Mouse (Mus musculus): ENCODE results near the gene Hadha. TPM values are rescaled to one million over a fixed set of nuclear protein-coding genes. Genes with fewer than 3 reads are reported as not detected.

Hadha gene
- polyA plus RNA-seq, 1 experiment from 2014 or later, result 61.7 TPM

DNA sequence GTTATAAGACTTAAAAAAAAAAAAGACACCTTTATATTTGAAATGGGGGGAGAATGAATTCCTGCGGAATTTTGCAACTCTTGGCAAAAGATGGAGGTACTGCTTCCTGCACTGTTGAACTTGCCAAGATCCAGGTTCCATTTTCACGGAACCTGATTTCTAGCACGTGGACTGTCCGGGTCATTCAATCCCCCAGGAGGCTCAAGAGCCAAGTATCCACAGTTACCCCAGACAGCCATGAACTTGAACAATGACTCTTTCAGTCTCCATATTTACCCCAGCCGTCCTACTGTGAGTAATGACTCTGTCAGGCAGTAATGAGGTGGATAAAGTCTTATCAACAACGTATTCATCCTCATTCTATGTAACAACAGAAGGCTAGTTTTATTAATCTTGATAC, 8.4 kb downstream of the Hadha start:
- Histone ChIP-seq H3K9ac (replicated peaks; ENCODE audit: low read length) (no peak overlapping the region), H3K27ac (replicated peaks; ENCODE audit: low read depth, low read length) (no peak overlapping the region), H3K36me3 (ENCODE audit: control insufficient read depth, insufficient read depth, low read length) (peaks cover 54% of the 10 kb centered on the region), H3K27me3 (ENCODE audit: control insufficient read depth, insufficient read depth, low read length) (no peaks in the 10 kb centered on the region), H3K4me1 (ENCODE audit: control insufficient read depth, insufficient read depth, low read length) (no peaks in the 10 kb centered on the region), H3K9me3 (ENCODE audit: control insufficient read depth, low read length) (no peaks in the 10 kb centered on the region), H3K4me3 (replicated peaks; ENCODE audit: low read depth, low read length) (no peak overlapping the region), H3K4me2 (ENCODE audit: low read length) (no peak overlapping the region)
- ATAC-seq (ENCODE audit: low FRiP score, low TSS enrichment), result no peak
- no peak for DNase-seq
- 90% methylated on average over 6 of the region's 6 CpGs for WGBS

DNA sequence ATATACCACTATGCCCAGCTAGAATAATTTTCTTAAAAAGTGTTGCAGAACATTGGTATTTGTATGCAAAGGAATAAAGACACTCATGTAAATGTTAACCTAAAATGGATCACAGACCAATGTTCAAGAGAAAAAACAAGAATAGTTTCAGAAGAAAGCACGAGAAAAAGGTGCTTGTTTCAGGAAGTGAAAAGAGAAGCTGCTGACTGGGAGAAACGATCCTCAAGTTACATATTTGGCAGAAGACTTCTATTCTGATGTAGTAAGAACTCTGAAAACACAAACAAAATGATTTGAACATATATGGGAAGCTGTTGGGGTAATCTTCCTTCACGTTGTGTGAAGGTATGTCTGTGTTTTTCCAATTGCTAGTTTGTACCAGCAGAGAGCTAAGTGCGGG, 16.8 kb downstream of the Hadha start:
- WGBS, result 96% methylated on average over 4 of the region's 4 CpGs
- ATAC-seq (ENCODE audit: low FRiP score, low TSS enrichment) (no peak), DNase-seq (no peak)
- Histone ChIP-seq H3K9ac (replicated peaks; ENCODE audit: low read length) (no peak overlapping the region), H3K27ac (replicated peaks; ENCODE audit: low read depth, low read length) (no peak overlapping the region), H3K9me3 (ENCODE audit: control insufficient read depth, low read length) (no peaks in the 10 kb centered on the region), H3K4me2 (ENCODE audit: low read length) (no peak overlapping the region), H3K4me3 (replicated peaks; ENCODE audit: low read depth, low read length) (no peak overlapping the region), H3K4me1 (ENCODE audit: control insufficient read depth, insufficient read depth, low read length) (no peaks in the 10 kb centered on the region), H3K36me3 (ENCODE audit: control insufficient read depth, insufficient read depth, low read length) (peaks cover 89% of the 10 kb centered on the region), H3K27me3 (ENCODE audit: control insufficient read depth, insufficient read depth, low read length) (no peaks in the 10 kb centered on the region)

DNA sequence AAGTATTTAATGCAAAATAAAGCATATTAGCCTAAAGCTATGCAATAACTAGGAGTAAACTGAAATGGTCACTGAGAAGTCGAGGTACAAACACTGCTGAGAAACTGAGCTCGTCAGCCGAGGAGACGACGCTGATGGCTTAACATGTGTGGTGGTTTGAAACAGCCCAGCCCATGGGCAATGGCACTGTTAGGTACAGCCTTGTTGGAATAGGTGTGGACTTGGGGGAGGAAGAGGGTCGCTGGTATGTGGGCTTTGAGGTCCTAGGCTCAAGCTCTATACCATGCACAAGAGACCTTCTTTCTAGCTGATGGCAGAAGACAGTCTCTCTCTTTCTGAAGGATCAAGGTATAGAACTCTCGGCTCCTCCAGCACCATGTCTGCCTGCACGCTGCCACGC, 17.7 kb downstream of the Hadha start:
- H3K4me2 ChIP-seq (ENCODE audit: low read length), result no peak overlapping the region
- H3K9ac ChIP-seq (replicated peaks; ENCODE audit: low read length), result no peak overlapping the region
- H3K4me3 ChIP-seq (replicated peaks; ENCODE audit: low read depth, low read length), result no peak overlapping the region
- H3K9me3 ChIP-seq (ENCODE audit: control insufficient read depth, low read length), result no peaks in the 10 kb centered on the region
- peaks cover 89% of the 10 kb centered on the region for H3K36me3 ChIP-seq (ENCODE audit: control insufficient read depth, insufficient read depth, low read length)
- H3K4me1 ChIP-seq (ENCODE audit: control insufficient read depth, insufficient read depth, low read length), result no peaks in the 10 kb centered on the region
- WGBS, result 92% methylated on average over 9 of the region's 9 CpGs
- DNase-seq (no peak), ATAC-seq (ENCODE audit: low FRiP score, low TSS enrichment) (no peak)
- H3K27me3 ChIP-seq (ENCODE audit: control insufficient read depth, insufficient read depth, low read length), result no peaks in the 10 kb centered on the region
- no peak overlapping the region for H3K27ac ChIP-seq (replicated peaks; ENCODE audit: low read depth, low read length)

DNA sequence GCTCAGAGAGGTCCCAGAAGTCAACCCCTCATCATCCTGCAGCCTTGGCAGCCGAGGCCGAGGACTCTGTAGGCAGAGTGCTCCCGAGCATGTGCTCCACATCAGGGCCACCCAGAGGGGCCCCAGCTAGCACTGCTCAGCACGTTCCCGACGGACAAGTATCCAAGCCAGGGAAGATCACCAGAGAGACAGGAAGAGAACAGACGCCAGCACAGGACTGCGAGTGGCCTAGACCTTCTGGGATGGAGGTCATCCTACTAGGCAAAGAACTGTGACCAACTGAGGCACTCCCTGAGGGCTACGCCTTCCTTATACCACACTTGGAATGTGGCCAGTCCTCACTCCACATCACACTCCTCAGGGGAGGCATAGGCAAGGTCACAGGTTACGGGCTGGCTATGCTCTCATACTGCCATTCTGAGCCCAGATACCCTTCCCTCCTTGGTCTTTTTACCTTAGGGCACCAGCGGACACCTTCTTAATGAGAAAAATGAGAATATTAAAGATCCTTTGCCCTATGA, 19.2 kb downstream of the Hadha start:
- H3K9ac ChIP-seq (replicated peaks; ENCODE audit: low read length), result no peak overlapping the region
- no peak overlapping the region for H3K27ac ChIP-seq (replicated peaks; ENCODE audit: low read depth, low read length)
- H3K4me1 ChIP-seq (ENCODE audit: control insufficient read depth, insufficient read depth, low read length), result no peaks in the 10 kb centered on the region
- H3K9me3 ChIP-seq (ENCODE audit: control insufficient read depth, low read length), result no peaks in the 10 kb centered on the region
- no peak overlapping the region for H3K4me3 ChIP-seq (replicated peaks; ENCODE audit: low read depth, low read length)
- 92% methylated on average over 11 of the region's 11 CpGs for WGBS
- DNase-seq, result no peak
- no peak for ATAC-seq (ENCODE audit: low FRiP score, low TSS enrichment)
- peaks cover 86% of the 10 kb centered on the region for H3K36me3 ChIP-seq (ENCODE audit: control insufficient read depth, insufficient read depth, low read length)
- H3K4me2 ChIP-seq (ENCODE audit: low read length), result no peak overlapping the region
- no peaks in the 10 kb centered on the region for H3K27me3 ChIP-seq (ENCODE audit: control insufficient read depth, insufficient read depth, low read length)

DNA sequence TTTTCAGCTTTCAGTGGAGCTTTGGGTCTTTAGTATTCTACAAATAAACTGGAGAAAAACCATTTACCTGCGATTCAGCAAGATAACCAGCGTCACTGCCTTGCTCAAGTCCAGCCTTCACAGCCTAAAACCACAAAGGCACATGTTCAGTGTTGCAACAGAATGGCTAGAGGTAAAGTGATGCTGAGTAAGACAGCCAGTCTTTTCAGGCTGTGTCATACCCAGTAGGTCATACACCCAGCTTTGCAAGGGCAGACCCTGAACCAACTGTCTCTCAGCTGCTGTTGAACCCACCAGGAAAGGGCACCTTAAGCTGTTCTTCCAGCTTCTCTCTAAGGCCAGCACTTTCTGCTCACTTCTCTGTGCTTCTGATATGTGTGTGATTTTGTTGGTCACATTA, 22.8 kb downstream of the Hadha start:
- H3K4me2 ChIP-seq (ENCODE audit: low read length), result no peak overlapping the region
- H3K36me3 ChIP-seq (ENCODE audit: control insufficient read depth, insufficient read depth, low read length), result peaks cover 85% of the 10 kb centered on the region
- 97% methylated on average over 2 of the region's 2 CpGs for WGBS
- H3K9ac ChIP-seq (replicated peaks; ENCODE audit: low read length), result no peak overlapping the region
- no peak overlapping the region for H3K4me3 ChIP-seq (replicated peaks; ENCODE audit: low read depth, low read length)
- no peak for ATAC-seq (ENCODE audit: low FRiP score, low TSS enrichment)
- H3K9me3 ChIP-seq (ENCODE audit: control insufficient read depth, low read length), result no peaks in the 10 kb centered on the region
- no peak for DNase-seq
- no peaks in the 10 kb centered on the region for H3K27me3 ChIP-seq (ENCODE audit: control insufficient read depth, insufficient read depth, low read length)
- no peak overlapping the region for H3K27ac ChIP-seq (replicated peaks; ENCODE audit: low read depth, low read length)
- H3K4me1 ChIP-seq (ENCODE audit: control insufficient read depth, insufficient read depth, low read length), result no peaks in the 10 kb centered on the region

DNA sequence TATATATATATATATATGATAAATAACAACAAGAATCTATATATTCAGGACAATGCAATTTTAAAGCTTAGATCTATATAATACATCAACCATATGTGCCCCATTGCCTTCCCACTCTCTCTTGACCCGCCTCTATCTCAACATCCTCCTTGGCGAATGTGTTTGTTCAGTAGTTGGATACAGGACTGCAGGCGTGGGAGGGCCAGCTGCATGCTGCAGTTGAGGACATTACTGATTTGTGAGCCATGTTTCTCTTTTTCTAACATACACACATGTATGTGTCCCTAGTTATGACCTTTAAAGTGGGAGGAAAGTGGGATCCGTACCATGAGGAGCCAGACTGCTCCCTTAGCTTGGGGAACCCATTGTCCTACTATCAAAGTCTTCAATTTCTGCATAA, 23.7 kb downstream of the Hadha start:
- Histone ChIP-seq H3K4me1 (ENCODE audit: control insufficient read depth, insufficient read depth, low read length) (no peaks in the 10 kb centered on the region), H3K36me3 (ENCODE audit: control insufficient read depth, insufficient read depth, low read length) (peaks cover 88% of the 10 kb centered on the region), H3K4me2 (ENCODE audit: low read length) (no peak overlapping the region), H3K4me3 (replicated peaks; ENCODE audit: low read depth, low read length) (no peak overlapping the region), H3K27me3 (ENCODE audit: control insufficient read depth, insufficient read depth, low read length) (no peaks in the 10 kb centered on the region), H3K27ac (replicated peaks; ENCODE audit: low read depth, low read length) (no peak overlapping the region), H3K9ac (replicated peaks; ENCODE audit: low read length) (no peak overlapping the region), H3K9me3 (ENCODE audit: control insufficient read depth, low read length) (no peaks in the 10 kb centered on the region)
- ATAC-seq (ENCODE audit: low FRiP score, low TSS enrichment) (no peak), DNase-seq (no peak)
- WGBS, result 95% methylated on average over 4 of the region's 4 CpGs

DNA sequence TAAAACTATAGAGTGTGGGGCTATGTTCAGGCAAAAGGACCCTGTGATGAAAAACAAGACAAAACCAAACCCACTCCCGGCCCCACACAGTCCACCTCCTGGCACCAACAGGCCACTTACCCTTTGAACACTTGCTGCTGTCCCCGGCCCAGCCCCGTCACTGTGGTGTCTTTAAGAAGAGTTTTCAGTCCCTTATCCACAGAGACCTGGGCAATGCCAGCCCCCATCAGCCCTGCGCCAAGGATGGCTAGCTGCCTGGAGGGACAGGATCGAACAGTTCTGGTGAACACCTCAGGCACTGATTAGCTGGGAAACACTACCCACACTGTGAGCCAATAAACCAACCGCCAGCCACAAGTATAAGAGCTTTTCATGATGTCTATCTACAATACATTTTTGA, 26.3 kb downstream of the Hadha start:
- H3K27me3 ChIP-seq (ENCODE audit: control insufficient read depth, insufficient read depth, low read length), result no peaks in the 10 kb centered on the region
- WGBS, result 95% methylated on average over 6 of the region's 6 CpGs
- no peaks in the 10 kb centered on the region for H3K9me3 ChIP-seq (ENCODE audit: control insufficient read depth, low read length)
- no peak overlapping the region for H3K4me2 ChIP-seq (ENCODE audit: low read length)
- peaks cover 91% of the 10 kb centered on the region for H3K36me3 ChIP-seq (ENCODE audit: control insufficient read depth, insufficient read depth, low read length)
- H3K9ac ChIP-seq (replicated peaks; ENCODE audit: low read length), result no peak overlapping the region
- ATAC-seq (ENCODE audit: low FRiP score, low TSS enrichment) (no peak), DNase-seq (no peak)
- no peak overlapping the region for H3K4me3 ChIP-seq (replicated peaks; ENCODE audit: low read depth, low read length)
- no peaks in the 10 kb centered on the region for H3K4me1 ChIP-seq (ENCODE audit: control insufficient read depth, insufficient read depth, low read length)
- H3K27ac ChIP-seq (replicated peaks; ENCODE audit: low read depth, low read length), result no peak overlapping the region

DNA sequence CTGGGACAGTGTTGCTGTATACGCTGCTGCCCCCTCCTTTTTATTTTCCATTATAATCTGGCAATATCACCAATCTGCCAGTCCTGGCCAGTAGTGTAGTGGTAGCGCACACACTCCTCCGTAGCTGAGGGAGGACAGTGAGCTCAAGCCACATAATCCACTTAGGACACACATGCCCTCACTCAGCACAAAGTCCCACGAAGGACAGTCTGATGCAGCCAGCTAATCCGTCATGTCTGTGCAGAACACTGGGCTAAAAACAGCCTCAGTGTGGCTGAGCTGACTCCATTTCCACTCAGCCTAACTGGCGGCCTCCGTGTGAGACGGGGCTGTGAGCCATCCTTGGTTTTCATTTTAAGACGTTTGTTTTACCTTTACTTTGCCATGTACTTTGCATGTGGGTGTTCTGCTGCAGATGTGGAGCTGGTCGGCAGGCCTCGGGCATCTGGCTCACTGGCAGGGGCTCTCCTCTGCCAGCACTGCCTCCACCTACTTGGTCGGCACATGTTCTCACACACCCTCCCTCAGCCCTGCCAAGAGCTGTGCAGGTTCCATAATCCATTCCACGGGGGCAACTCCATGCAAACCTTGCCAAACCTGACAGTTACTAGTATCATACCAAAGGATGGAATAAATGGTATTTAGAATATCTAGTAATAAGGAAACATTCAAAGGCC, 26.9 kb downstream of the Hadha start:
- no peak overlapping the region for H3K9ac ChIP-seq (replicated peaks; ENCODE audit: low read length)
- DNase-seq (no peak), ATAC-seq (ENCODE audit: low FRiP score, low TSS enrichment) (no peak)
- H3K27ac ChIP-seq (replicated peaks; ENCODE audit: low read depth, low read length), result no peak overlapping the region
- no peaks in the 10 kb centered on the region for H3K4me1 ChIP-seq (ENCODE audit: control insufficient read depth, insufficient read depth, low read length)
- no peak overlapping the region for H3K4me3 ChIP-seq (replicated peaks; ENCODE audit: low read depth, low read length)
- peaks cover 91% of the 10 kb centered on the region for H3K36me3 ChIP-seq (ENCODE audit: control insufficient read depth, insufficient read depth, low read length)
- no peak overlapping the region for H3K4me2 ChIP-seq (ENCODE audit: low read length)
- no peaks in the 10 kb centered on the region for H3K27me3 ChIP-seq (ENCODE audit: control insufficient read depth, insufficient read depth, low read length)
- H3K9me3 ChIP-seq (ENCODE audit: control insufficient read depth, low read length), result no peaks in the 10 kb centered on the region
- WGBS, result 93% methylated on average over 13 of the region's 13 CpGs

DNA sequence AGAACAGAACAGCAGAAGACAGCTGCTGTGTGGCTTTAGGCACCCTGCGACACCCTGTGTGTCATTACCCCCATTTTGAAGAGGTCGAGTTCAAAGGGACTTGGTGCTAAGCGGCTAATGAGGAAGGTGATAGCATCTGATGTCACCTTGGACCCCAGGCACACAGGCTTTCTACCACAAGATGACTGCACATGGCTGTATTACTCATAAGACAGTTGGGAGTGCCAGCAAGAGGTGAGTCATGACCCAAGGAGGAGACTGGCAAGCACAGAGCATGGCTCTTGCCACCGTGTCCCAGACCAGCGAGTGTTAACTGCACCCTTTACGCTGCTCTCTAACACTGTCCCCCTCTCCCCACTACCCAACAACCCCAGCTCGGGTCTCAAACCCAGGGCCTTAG, 28.2 kb downstream of the Hadha start:
- ATAC-seq (ENCODE audit: low FRiP score, low TSS enrichment) (no peak), DNase-seq (no peak)
- Histone ChIP-seq H3K9ac (replicated peaks; ENCODE audit: low read length) (no peak overlapping the region), H3K9me3 (ENCODE audit: control insufficient read depth, low read length) (no peaks in the 10 kb centered on the region), H3K4me3 (replicated peaks; ENCODE audit: low read depth, low read length) (no peak overlapping the region), H3K27ac (replicated peaks; ENCODE audit: low read depth, low read length) (no peak overlapping the region), H3K4me1 (ENCODE audit: control insufficient read depth, insufficient read depth, low read length) (no peaks in the 10 kb centered on the region), H3K36me3 (ENCODE audit: control insufficient read depth, insufficient read depth, low read length) (peaks cover 91% of the 10 kb centered on the region), H3K4me2 (ENCODE audit: low read length) (no peak overlapping the region), H3K27me3 (ENCODE audit: control insufficient read depth, insufficient read depth, low read length) (no peaks in the 10 kb centered on the region)
- WGBS, result 90% methylated on average over 7 of the region's 7 CpGs

Measured in midbrain, embryonic 14.5 days (tissue).